Mouse (Mus musculus): ENCODE results near the gene Timm8a1. TPM values are rescaled to one million over a fixed set of nuclear protein-coding genes. Genes with fewer than 3 reads are reported as not detected.

The Timm8a1 gene
- total and polyA plus RNA-seq, 3 experiments, result 48.2 to 216 (median 152) TPM

- H3K4me1 ChIP-seq (ENCODE audit: control insufficient read depth in 1 of 2, insufficient read depth in 2 of 2), result peaks cover 0 to 7% of the 10 kb centered on the region in 2 experiments; a peak in 1 of 4 replicates
- in situ Hi-C loops (cut with MboI; ENCODE audit: low pct_ligation_motif_present, low pct_unique_long_range_greater_than_20kb, low sequenced_read_pairs) (no loop called here), dilution Hi-C loops (cut with MboI; ENCODE audit: extremely low pct_ligation_motif_present, extremely low pct_unique_long_range_greater_than_20kb, low sequenced_read_pairs) (no loop called here)
- H3K27ac ChIP-seq (ENCODE audit: insufficient read depth, low read depth), result peak within 1 kb of the TSS; percentile 85
- H3K4me3 ChIP-seq (replicated peaks in 1 of 3; ENCODE audit: low read depth in 2 of 3, low read length in 2 of 3, poor library complexity in 1 of 3), result peak within 1 kb of the TSS; percentile 72 to 91 (median 80)
- H3K36me3 ChIP-seq (replicated peaks in 1 of 2; ENCODE audit: control insufficient read depth in 1 of 2, insufficient read depth in 1 of 2, low read length in 1 of 2), result peaks cover 13 to 14% of the 10 kb centered on the region in 2 experiments
- no peak for TF ChIP-seq E2F4 (IDR thresholded peaks at IDR 0.05; ENCODE audit: insufficient replicate concordance, low read depth, low read length)
- TF ChIP-seq NRF1 (IDR thresholded peaks at IDR 0.05; ENCODE audit: low read depth, low read length), result no peak; the same call in 1 of the 2 replicates
- TF ChIP-seq NELFE (IDR thresholded peaks at IDR 0.05; ENCODE audit: low read depth, low read length), result peak; percentile 99
- no peak for TF ChIP-seq RCOR1 (conservative IDR thresholded peaks at IDR 0.05; ENCODE audit: low read depth, low read length)
- no peak for TF ChIP-seq CHD2 (IDR thresholded peaks at IDR 0.05; ENCODE audit: low read length)
- peak; percentile 45; the same call in 1 of the 2 replicates for TF ChIP-seq MEF2A (IDR thresholded peaks at IDR 0.05; ENCODE audit: borderline replicate concordance, low read depth, low read length)
- peak; percentile 86; the same call in 1 of the 2 replicates for TF ChIP-seq POLR2AphosphoS2 (IDR thresholded peaks at IDR 0.05; ENCODE audit: low read depth, low read length)
- TF ChIP-seq CTCF (conservative IDR thresholded peaks at IDR 0.05 in 1 of 2, IDR thresholded peaks at IDR 0.05 in 1 of 2; ENCODE audit: low read depth in 2 of 2, low read length in 2 of 2), result peak; percentile 25 to 68; a peak in 3 of 4 replicates
- TF ChIP-seq POLR2A (IDR thresholded peaks at IDR 0.05; ENCODE audit: low read depth, low read length), result peak; percentile 99
- peak; percentile 80 for TF ChIP-seq ELF1 (IDR thresholded peaks at IDR 0.05; ENCODE audit: low read depth, low read length)
- no peak for TF ChIP-seq UBTF (IDR thresholded peaks at IDR 0.05; ENCODE audit: low read depth, low read length)
- no peak for TF ChIP-seq ZNF384 (IDR thresholded peaks at IDR 0.05; ENCODE audit: low read depth, low read length)
- peak; percentile 98 for TF ChIP-seq MYC (IDR thresholded peaks at IDR 0.05; ENCODE audit: low read depth, low read length)
- no peak; the same call in 1 of the 2 replicates for TF ChIP-seq ETS1 (conservative IDR thresholded peaks at IDR 0.05; ENCODE audit: low read depth, low read length)
- peak; percentile 94 for TF ChIP-seq ZMIZ1 (IDR thresholded peaks at IDR 0.05; ENCODE audit: low read depth, low read length)
- no peak for TF ChIP-seq USF2 (conservative IDR thresholded peaks at IDR 0.05; ENCODE audit: low read depth, low read length)
- peak; percentile 85 for TF ChIP-seq HCFC1 (IDR thresholded peaks at IDR 0.05; ENCODE audit: low read depth, low read length)
- no peak for TF ChIP-seq BHLHE40 (IDR thresholded peaks at IDR 0.05; ENCODE audit: low read depth, low read length)
- peak; percentile 77 for TF ChIP-seq MXI1 (IDR thresholded peaks at IDR 0.05; ENCODE audit: low read depth, low read length)
- peak; percentile 70; the same call in 1 of the 2 replicates for TF ChIP-seq KAT2A (IDR thresholded peaks at IDR 0.05; ENCODE audit: insufficient replicate concordance, low read length)
- no peak for TF ChIP-seq PAX5 (IDR thresholded peaks at IDR 0.05; ENCODE audit: low read length)
- no peak for TF ChIP-seq RAD21 (IDR thresholded peaks at IDR 0.05; ENCODE audit: low read depth, low read length)
- peak; percentile 58; the same call in 1 of the 2 replicates for TF ChIP-seq GABPA (IDR thresholded peaks at IDR 0.05; ENCODE audit: insufficient replicate concordance, low read depth, low read length)
- TF ChIP-seq IRF4 (IDR thresholded peaks at IDR 0.05; ENCODE audit: low read depth, low read length), result no peak
- TF ChIP-seq TBP (conservative IDR thresholded peaks at IDR 0.05; ENCODE audit: low read depth, low read length), result peak; percentile 97
- no peak for TF ChIP-seq MAZ (IDR thresholded peaks at IDR 0.05; ENCODE audit: low read depth, low read length)
- TF ChIP-seq SIN3A (IDR thresholded peaks at IDR 0.05; ENCODE audit: low read length), result peak; percentile 39; the same call in 1 of the 2 replicates
- TF ChIP-seq MAX (IDR thresholded peaks at IDR 0.05; ENCODE audit: low read length), result peak; percentile 91
- TF ChIP-seq SMC3 (IDR thresholded peaks at IDR 0.05; ENCODE audit: low read depth, low read length), result no peak
- peak; percentile 91 for TF ChIP-seq TCF12 (IDR thresholded peaks at IDR 0.05; ENCODE audit: low read depth, low read length)
- peak within 1 kb of the TSS; percentile 90 for H3K9ac ChIP-seq (ENCODE audit: insufficient read depth, low read depth)
- H3K4me2 ChIP-seq (ENCODE audit: insufficient read depth, low read depth, poor library complexity, severe bottlenecking), result peak within 1 kb of the TSS; percentile 78
- no peaks in the 10 kb centered on the region for H3K27me3 ChIP-seq (replicated peaks)
- H3K79me2 ChIP-seq (replicated peaks; ENCODE audit: control insufficient read depth, extremely low read depth, insufficient read depth, poor library complexity, severe bottlenecking), result peaks cover 37% of the 10 kb centered on the region
- peak; percentile 89 for DNase-seq (ENCODE audit: extremely low read depth)
- H3K9me3 ChIP-seq (replicated peaks; ENCODE audit: low read length), result no peaks in the 10 kb centered on the region
Observed at GRCm38 (mm10) chrX:134585103-134586002, 43.7 kb upstream of the Timm8a1 start, which contains the start of gene Rpl36a. Rpl36a (plus strand) TSS chrX:134585654.
